Comparison of ENCODE assay signal across 8 mouse cellular contexts in the genomic region with DNA sequence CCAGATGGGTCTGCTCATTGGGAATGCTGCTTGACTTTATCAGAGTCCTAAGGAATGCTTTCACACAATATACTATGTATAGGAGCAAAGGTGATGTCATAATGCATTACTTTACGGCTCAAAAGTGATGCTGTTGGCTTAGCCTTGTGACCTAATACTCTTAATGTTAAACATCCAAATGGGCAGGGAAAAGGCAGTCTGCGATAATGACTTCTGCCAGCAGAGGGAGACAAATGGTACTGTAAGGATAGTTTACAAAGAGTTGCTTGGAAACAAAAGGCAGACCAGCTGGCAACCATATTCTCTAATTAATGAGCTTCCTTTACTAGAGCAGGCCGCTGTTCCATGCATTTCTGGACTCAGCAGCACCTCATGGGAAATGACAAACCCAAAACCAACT. TPM values are rescaled to one million over a fixed set of nuclear protein-coding genes. Genes with fewer than 3 reads are reported as not detected.
A peak's percentile ranks its signal among the peaks of the same experiment; 100 is the strongest.
DNase-seq lines count a peak whose midpoint lies in the region; ATAC-seq and TF ChIP-seq lines count a peak whose summit lies in the region.

No protein-coding gene starts in this region.

- no peak overlapping the region for H3K4me2 ChIP-seq in forebrain, embryonic 14.5 days (ENCODE audit: low read length)
- H3K4me2 ChIP-seq in hindbrain, embryonic 11.5 days (replicated peaks; ENCODE audit: low read depth, low read length): no peak overlapping the region
- H3K4me2 ChIP-seq in lung, embryonic 16.5 days (ENCODE audit: low read depth, low read length): no peak overlapping the region

- peak overlapping the region; percentile 68; the same call in 1 of the 2 replicates for H3K27ac ChIP-seq in forebrain, embryonic 14.5 days (ENCODE audit: low read depth, low read length)
- H3K27ac ChIP-seq in hindbrain, embryonic 11.5 days (ENCODE audit: low read depth, low read length): peak overlapping the region; percentile 61; the same call in 1 of the 2 replicates
- H3K27ac ChIP-seq in lung, embryonic 16.5 days (ENCODE audit: low read length): no peak overlapping the region

- H3K27me3 ChIP-seq in G1E (ENCODE audit: insufficient read depth, low read length): peaks cover 10% of the 10 kb centered on the region
- H3K27me3 ChIP-seq in forebrain, embryonic 14.5 days (replicated peaks; ENCODE audit: control insufficient read depth, insufficient read depth, low read length): no peaks in the 10 kb centered on the region
- no peaks in the 10 kb centered on the region for H3K27me3 ChIP-seq in hindbrain, embryonic 11.5 days (ENCODE audit: control insufficient read depth, insufficient read depth, low read length)
- no peaks in the 10 kb centered on the region for H3K27me3 ChIP-seq in lung, embryonic 16.5 days (ENCODE audit: control insufficient read depth, insufficient read depth, low read depth, low read length)

- H3K9ac ChIP-seq in forebrain, embryonic 14.5 days (ENCODE audit: low read length): no peak overlapping the region
- H3K9ac ChIP-seq in hindbrain, embryonic 11.5 days (ENCODE audit: low read depth, low read length): no peak overlapping the region
- no peak overlapping the region for H3K9ac ChIP-seq in lung, embryonic 16.5 days (ENCODE audit: low read length)

- H3K4me1 ChIP-seq in G1E (ENCODE audit: insufficient read depth, low read depth, low read length): no peaks in the 10 kb centered on the region
- H3K4me1 ChIP-seq in forebrain, embryonic 14.5 days (ENCODE audit: control insufficient read depth, insufficient read depth, low read length): 0 out of 2 replicates have a peak, but pooled peaks cover 3% of the 10 kb centered on the region
- H3K4me1 ChIP-seq in hindbrain, embryonic 11.5 days (replicated peaks; ENCODE audit: control insufficient read depth, insufficient read depth, low read length): peaks cover 3% of the 10 kb centered on the region; the same call in 1 of the 2 replicates
- H3K4me1 ChIP-seq in lung, embryonic 16.5 days (replicated peaks; ENCODE audit: control insufficient read depth, insufficient read depth, low read length): no peaks in the 10 kb centered on the region

- no peak overlapping the region for H3K4me3 ChIP-seq in G1E (ENCODE audit: low read depth, low read length)
- H3K4me3 ChIP-seq in forebrain, embryonic 14.5 days (ENCODE audit: low read depth, low read length): no peak overlapping the region
- H3K4me3 ChIP-seq in hindbrain, embryonic 11.5 days (ENCODE audit: low read depth, low read length): no peak overlapping the region
- H3K4me3 ChIP-seq in lung, embryonic 16.5 days (ENCODE audit: low read length): no peak overlapping the region

- peak; percentile 52 for DNase-seq in G1E (ENCODE audit: low spot score)
- DNase-seq in c-Kit-positive CD71-positive TER-119-negative erythroid progenitor cells, embryonic 14.5 days (ENCODE audit: low read depth): peak; percentile 64
- peak; percentile 96 for DNase-seq in forebrain, embryonic 14.5 days (ENCODE audit: low spot score)
- DNase-seq in hindbrain, embryonic 11.5 days (ENCODE audit: low spot score): peak; percentile 94
- peak; percentile 74 to 90 for DNase-seq in layer of hippocampus, adult 8-10 months (ENCODE audit: low spot score in 2 of 2)
- peak; percentile 80 for DNase-seq in retina, adult 2 months (ENCODE audit: low read depth, low spot score)
- DNase-seq in thymus, postnatal 14 days: peak; percentile 76

- H3K9me3 ChIP-seq in G1E (replicated peaks): no peaks in the 10 kb centered on the region
- no peaks in the 10 kb centered on the region for H3K9me3 ChIP-seq in forebrain, embryonic 14.5 days (replicated peaks; ENCODE audit: control insufficient read depth, low read length)
- H3K9me3 ChIP-seq in hindbrain, embryonic 11.5 days (ENCODE audit: control insufficient read depth, low read length): no peaks in the 10 kb centered on the region
- H3K9me3 ChIP-seq in lung, embryonic 16.5 days (ENCODE audit: control insufficient read depth, low read length): no peaks in the 10 kb centered on the region

- no peaks in the 10 kb centered on the region for H3K36me3 ChIP-seq in G1E (replicated peaks)
- H3K36me3 ChIP-seq in forebrain, embryonic 14.5 days (ENCODE audit: control insufficient read depth, insufficient read depth, low read length): peaks cover 36% of the 10 kb centered on the region
- no peaks in the 10 kb centered on the region for H3K36me3 ChIP-seq in hindbrain, embryonic 11.5 days (ENCODE audit: control insufficient read depth, insufficient read depth, low read length)
- H3K36me3 ChIP-seq in lung, embryonic 16.5 days (ENCODE audit: control insufficient read depth, insufficient read depth, low read length): peaks cover 2% of the 10 kb centered on the region; the same call in 1 of the 2 replicates

- TF ChIP-seq CTCF in G1E (IDR thresholded peaks at IDR 0.05; ENCODE audit: low read depth, low read length): peak; percentile 68

- ATAC-seq in G1E (ENCODE audit: extremely low read depth, insufficient number of reproducible peaks, low FRiP score, poor library complexity, severe bottlenecking): no peak
- ATAC-seq in forebrain, embryonic 14.5 days: peak; percentile 84
- peak; percentile 56; the same call in 1 of the 2 replicates for ATAC-seq in hindbrain, embryonic 11.5 days (ENCODE audit: low FRiP score)
- peak; percentile 70 for ATAC-seq in lung, embryonic 16.5 days (ENCODE audit: low read depth)

- WGBS in forebrain, embryonic 14.5 days: 9% methylated on average over 3 of the region's 3 CpGs
- WGBS in hindbrain, embryonic 11.5 days: 24% methylated on average over 3 of the region's 3 CpGs
- 4% methylated on average over 3 of the region's 3 CpGs for WGBS in lung, embryonic 16.5 days

RNA-seq across cellular contexts. Expression of gene Atp6v0a4, which starts 35.7 kb away (rescaled TPM):
- total RNA-seq in G1E (2014; fragmentation: Nextera tagmentation): not detected in 2 replicates
- 0.12 TPM in 1 of 2 replicates, not detected in the other for total RNA-seq in G1E (2017)
- polyA plus RNA-seq in G1E (2012): not detected in 2 replicates
- not detected in 2 replicates for polyA plus RNA-seq in forebrain, embryonic 14.5 days (2014; fragmentation: Nextera tagmentation; extraction: Ambion mirVana)
- not detected in 2 replicates for polyA plus RNA-seq in hindbrain, embryonic 11.5 days (2014; fragmentation: Nextera tagmentation; extraction: Ambion mirVana)
- 10 to 100 TPM in 2 of 4 experiments, 1 to 10 TPM in 2; 1.5 to 19.0 (median 9.9) TPM for total RNA-seq in layer of hippocampus, adult 8-10 months (2022)
- 10.5 and 15.8 TPM in 2 replicates for polyA plus RNA-seq in lung, embryonic 16.5 days (2015; fragmentation: Nextera tagmentation; extraction: Ambion mirVana)

RNA-seq across cellular contexts. Expression of gene Tmem213, which starts 51.0 kb away (rescaled TPM):
- not detected in 2 replicates for total RNA-seq in G1E (2014; fragmentation: Nextera tagmentation)
- total RNA-seq in G1E (2017): not detected in 2 replicates
- not detected in 2 replicates for polyA plus RNA-seq in G1E (2012)
- polyA plus RNA-seq in forebrain, embryonic 14.5 days (2014; fragmentation: Nextera tagmentation; extraction: Ambion mirVana): not detected in 2 replicates
- not detected in 2 replicates for polyA plus RNA-seq in hindbrain, embryonic 11.5 days (2014; fragmentation: Nextera tagmentation; extraction: Ambion mirVana)
- not detected for total RNA-seq in layer of hippocampus, adult 8-10 months (2022)
- 133 and 163 TPM in 2 replicates for polyA plus RNA-seq in lung, embryonic 16.5 days (2015; fragmentation: Nextera tagmentation; extraction: Ambion mirVana)

Comparison
In these comparisons a context has a peak if more than half of its experiments do, and no peak if none do; other contexts are left out.
1. RNA of gene Tmem213, which starts 51.0 kb away (polyA plus RNA-seq): 133 to 163 TPM in lung, embryonic 16.5 days; not detected in hindbrain, embryonic 11.5 days, not detected in G1E and not detected in forebrain, embryonic 14.5 days; every median in the first group is over 100 times any median in the second.
2. Peak in every context shown above with its lines, with median percentiles within 50 percentile points of each other: DNase-seq.